Mouse (Mus musculus) c-Kit-positive CD71-negative TER-119-negative erythroid progenitor cells, embryonic 14.5 days (primary cell): ENCODE measurements at regions not wholly inside any gene's neighbourhood (a gene's known extent, or its start where the extent isn't known, plus 50 kb on each side); places are given as distances from the start of the nearest gene placed in this dataset.

Experiments used
- DNase-seq: peaks from one replicate; pipeline ENCODE4 v3.0.0-alpha.2; 2013; ENCODE audit warnings: low read depth

GRCm38 (mm10) chr5:132785291-132785690, 242.1 kb upstream of the Auts2 start:
- DNase-seq, result no peak

- no peak for DNase-seq
These were observed 241.6 kb upstream of the Auts2 start for GRCm38 (mm10) chr5:132784791-132785190.

GRCm38 (mm10) chr5:132774141-132774680, 231.1 kb upstream of the Auts2 start:
- DNase-seq, result no peak

- no peak for DNase-seq
These were observed 217.3 kb upstream of the Auts2 start for GRCm38 (mm10) chr5:132760396-132760795.

GRCm38 (mm10) chr5:132759751-132760150, 216.6 kb upstream of the Auts2 start:
- DNase-seq, result no peak

- DNase-seq, result no peak
These were observed 215.8 kb upstream of the Auts2 start for GRCm38 (mm10) chr5:132758941-132759340.

- no peak for DNase-seq
These were observed 194.8 kb upstream of the Auts2 start for GRCm38 (mm10) chr5:132737966-132738365.

- no peak for DNase-seq
These were observed 185.6 kb upstream of the Auts2 start for GRCm38 (mm10) chr5:132728689-132729189.

GRCm38 (mm10) chr5:132724467-132724866, 181.3 kb upstream of the Auts2 start:
- no peak for DNase-seq

GRCm38 (mm10) chr5:132710301-132710700, 167.2 kb upstream of the Auts2 start:
- no peak for DNase-seq

GRCm38 (mm10) chr5:132707531-132707930, 164.4 kb upstream of the Auts2 start:
- DNase-seq, result no peak

- no peak for DNase-seq
These were observed 160.4 kb upstream of the Auts2 start for GRCm38 (mm10) chr5:132703455-132704100.

GRCm38 (mm10) chr5:132702573-132702972, 159.4 kb upstream of the Auts2 start:
- no peak for DNase-seq

- DNase-seq, result no peak
These were observed 147.6 kb upstream of the Auts2 start for GRCm38 (mm10) chr5:132690784-132691183.

- DNase-seq, result no peak
These were observed 132.1 kb upstream of the Auts2 start for GRCm38 (mm10) chr5:132675261-132675660.

- DNase-seq, result no peak
These were observed 130.6 kb upstream of the Auts2 start for GRCm38 (mm10) chr5:132673599-132674305.

GRCm38 (mm10) chr5:132671496-132671895, 128.4 kb upstream of the Auts2 start:
- DNase-seq, result no peak

- no peak for DNase-seq
These were observed 124.2 kb upstream of the Auts2 start for GRCm38 (mm10) chr5:132667316-132667715.

GRCm38 (mm10) chr5:132661266-132661665, 118.1 kb upstream of the Auts2 start:
- no peak for DNase-seq

- DNase-seq, result no peak
These were observed 116.9 kb upstream of the Auts2 start for GRCm38 (mm10) chr5:132660036-132660435.

- DNase-seq, result no peak
These were observed 111.2 kb upstream of the Auts2 start for GRCm38 (mm10) chr5:132654382-132654781.

GRCm38 (mm10) chr5:132653694-132654300, 110.7 kb upstream of the Auts2 start:
- no peak for DNase-seq

- no peak for DNase-seq
These were observed 109.1 kb upstream of the Auts2 start for GRCm38 (mm10) chr5:132652201-132652600.
